Mouse (Mus musculus) A20 (cell line): ENCODE measurements around the gene Abhd17a.

Experiments
- DNase-seq: peaks from one replicate; pipeline ENCODE4 v3.0.0-alpha.2; 2011; ENCODE audit warnings: low read depth, low spot score

Abhd17a gene

DNA sequence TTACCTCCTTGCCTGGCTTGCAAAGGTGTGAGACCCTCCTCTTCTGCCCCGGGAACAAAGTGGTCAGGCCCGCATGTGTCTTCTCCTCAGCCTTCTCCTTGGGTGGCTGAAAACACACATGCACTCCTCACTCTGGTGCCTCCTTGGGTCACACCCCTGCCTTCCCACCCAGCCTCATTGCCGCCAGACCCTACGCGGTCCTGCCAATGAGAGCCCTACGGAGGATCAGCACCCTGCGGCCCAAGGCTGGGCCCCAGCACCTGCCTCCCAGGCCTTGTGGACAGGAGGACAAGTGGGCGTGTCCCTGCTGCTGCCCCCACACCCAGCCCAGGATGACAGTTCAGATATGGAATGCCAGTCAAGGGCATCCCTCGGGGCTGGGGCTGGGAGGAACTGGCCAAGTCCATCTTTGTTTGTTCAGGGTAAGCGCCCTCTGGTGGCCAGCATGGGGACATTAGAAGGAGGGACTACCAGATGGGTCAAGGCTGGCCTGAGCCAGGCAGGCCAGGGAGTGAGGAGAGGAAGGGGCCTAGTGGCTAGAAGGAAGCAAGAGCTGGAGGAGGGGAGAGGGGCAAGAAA, 41.6 kb downstream of the Abhd17a start:
- DNase-seq = peak; percentile 46

GRCm38 (mm10) chr10:80547539-80547938, 42.6 kb downstream of the Abhd17a start:
- no peak for DNase-seq

GRCm38 (mm10) chr10:80546945-80547344, 43.2 kb downstream of the Abhd17a start:
- no peak for DNase-seq

- no peak for DNase-seq
Measured at GRCm38 (mm10) chr10:80545590-80545989, 44.6 kb downstream of the Abhd17a start.

- no peak for DNase-seq
Measured at GRCm38 (mm10) chr10:80543873-80544272, 46.3 kb downstream of the Abhd17a start.

- DNase-seq = no peak
Measured at GRCm38 (mm10) chr10:80539493-80539892, 50.6 kb downstream of the Abhd17a start.

DNA sequence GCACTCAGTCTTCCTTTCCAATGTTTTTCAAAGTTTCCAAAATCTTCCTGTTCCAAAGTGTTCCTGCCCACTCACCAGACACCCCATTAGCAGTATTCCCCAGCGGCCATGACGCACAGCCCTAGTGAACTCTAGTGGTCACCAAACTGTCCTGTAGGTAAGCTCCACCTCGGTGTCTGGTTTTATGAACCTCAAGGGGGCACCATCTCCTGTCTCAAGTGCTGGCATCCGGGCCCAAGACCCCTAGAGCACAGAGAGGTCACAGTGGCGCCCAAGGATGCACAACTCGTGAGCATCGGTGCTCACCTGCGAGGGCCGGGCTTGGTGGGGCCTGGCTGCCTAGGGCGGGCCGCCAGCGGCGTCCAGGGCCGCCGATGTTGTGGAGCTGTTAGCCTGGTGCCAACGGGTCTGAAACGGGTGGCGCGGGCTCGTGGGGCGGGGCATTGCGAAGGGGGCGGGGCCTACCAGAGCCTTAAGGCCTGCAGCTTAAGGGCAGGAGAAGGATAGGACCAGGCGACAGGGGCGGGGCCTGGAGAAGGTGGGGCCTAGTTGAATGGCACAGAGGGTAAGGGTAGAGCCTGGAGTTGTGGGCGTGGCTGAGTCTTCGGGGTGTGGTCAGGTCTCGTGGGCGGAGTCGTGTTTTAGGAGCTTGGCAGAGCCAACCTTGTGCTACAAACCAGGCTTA, 51.3 kb downstream of the Abhd17a start, which contains the start of gene Atp8b3:
Atp8b3 (minus strand) TSS at position 415 of the 685 bp plus-strand sequence.
- DNase-seq = peak; percentile 99

DNA sequence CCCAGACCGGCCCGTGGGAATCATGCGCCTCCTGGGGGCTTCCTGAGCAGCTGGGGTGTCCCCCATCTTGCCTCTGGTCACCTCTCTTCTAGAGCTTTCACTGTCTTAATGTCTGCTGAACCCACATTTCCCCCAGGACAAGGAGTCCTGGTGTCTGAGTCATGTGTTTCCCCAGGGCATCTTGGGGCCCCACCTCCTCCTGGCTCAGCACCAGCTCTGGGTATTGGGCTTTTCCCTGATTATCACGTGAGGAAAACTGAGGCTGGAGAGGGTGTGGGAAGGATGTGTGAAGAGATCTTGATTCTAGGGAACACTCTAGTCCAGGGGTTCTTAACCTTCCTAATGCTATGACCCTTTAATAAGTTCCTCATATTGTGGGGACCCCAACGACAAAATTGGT, 52.0 kb downstream of the Abhd17a start:
- DNase-seq = peak; percentile 40

GRCm38 (mm10) chr10:80535711-80536110, 54.4 kb downstream of the Abhd17a start:
- peak; percentile 72 for DNase-seq

DNA sequence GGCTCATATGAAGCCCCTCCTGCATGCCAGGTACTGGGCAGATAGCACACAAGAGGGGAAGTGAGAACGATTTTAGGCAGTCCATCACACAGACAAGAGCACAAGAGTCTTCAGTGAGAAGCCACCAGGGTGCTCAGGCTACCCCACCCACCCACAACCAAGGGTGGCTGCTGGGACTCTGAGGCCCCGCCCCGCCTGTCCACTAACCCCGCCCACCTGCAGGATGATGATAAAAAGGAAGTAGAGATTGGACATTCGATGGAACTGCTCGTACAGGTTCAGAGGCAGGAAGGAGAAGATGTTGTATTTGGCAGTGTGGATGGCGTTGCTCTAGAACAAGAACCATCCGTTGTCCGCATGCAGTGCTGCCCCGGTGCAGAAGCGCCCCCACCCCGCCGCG, 55.1 kb downstream of the Abhd17a start:
- DNase-seq = peak; percentile 84

DNA sequence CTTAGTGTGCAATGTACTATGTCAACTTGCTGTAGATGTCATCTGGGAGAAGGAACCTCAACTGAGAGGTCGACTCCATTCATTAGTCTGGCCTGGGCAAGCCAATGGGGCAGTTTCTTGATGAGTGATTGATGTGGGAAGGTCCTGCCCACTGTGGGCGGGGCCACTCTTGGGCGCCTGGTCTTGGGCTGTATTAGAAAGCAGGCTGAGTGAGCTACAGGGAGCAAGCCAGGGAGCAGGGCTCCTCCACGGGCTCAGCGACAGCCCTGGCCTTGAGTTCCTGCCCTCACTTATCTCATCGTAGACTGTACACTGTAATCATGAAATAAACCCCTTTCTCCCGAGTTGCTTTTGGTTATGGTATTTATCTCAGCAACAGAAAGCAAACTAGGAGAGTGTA, 56.4 kb downstream of the Abhd17a start:
- peak; percentile 54 for DNase-seq
